ENCODE assay signal across 19 mouse cellular contexts in genomic region chr17:51741126-51741525, GRCm38 (mm10).
DNase-seq lines count a peak whose midpoint lies in the region; ATAC-seq lines count a peak whose summit lies in the region.
"Had no signal": no experiment of that assay in that cellular context is flagged by ENCODE, and none has a peak within 500 bp of the region (broad histone marks: within the 10 kb centered on the region; RNA-seq: fewer than 3 reads in every experiment).

No protein-coding gene starts in this region.

- no peak overlapping the region for H3K27ac ChIP-seq in limb, embryonic 11.5 days (replicated peaks; ENCODE audit: low read depth, low read length)
- no peak overlapping the region for H3K27ac ChIP-seq in limb, embryonic 10.5 days
- H3K27ac ChIP-seq in hindbrain, embryonic 10.5 days, result no peak overlapping the region
- H3K27ac ChIP-seq: embryonic facial prominence, embryonic 10.5 days; embryonic facial prominence, embryonic 12.5 days; forebrain, embryonic 13.5 days; forebrain, embryonic 15.5 days had no signal

- no peak overlapping the region for H3K4me3 ChIP-seq in limb, embryonic 11.5 days (ENCODE audit: low read depth, low read length)
- H3K4me3 ChIP-seq in limb, embryonic 10.5 days, result no peak overlapping the region
- no peak overlapping the region for H3K4me3 ChIP-seq in hindbrain, embryonic 10.5 days
- H3K4me3 ChIP-seq: embryonic facial prominence, embryonic 10.5 days; embryonic facial prominence, embryonic 12.5 days; forebrain, embryonic 13.5 days; forebrain, embryonic 15.5 days had no signal

- H3K9me3 ChIP-seq in limb, embryonic 11.5 days (ENCODE audit: control insufficient read depth, low read length), result no peaks in the 10 kb centered on the region
- no peaks in the 10 kb centered on the region for H3K9me3 ChIP-seq in limb, embryonic 10.5 days (replicated peaks)
- H3K9me3 ChIP-seq in hindbrain, embryonic 10.5 days, result no peaks in the 10 kb centered on the region
- H3K9me3 ChIP-seq: embryonic facial prominence, embryonic 10.5 days; embryonic facial prominence, embryonic 12.5 days; forebrain, embryonic 13.5 days; forebrain, embryonic 15.5 days had no signal

- WGBS in limb, embryonic 11.5 days, result 86% methylated on average over 10 of the region's 10 CpGs
- WGBS in limb, embryonic 10.5 days, result 92% methylated on average over 10 of the region's 10 CpGs
- WGBS in hindbrain, embryonic 10.5 days, result 94% methylated on average over 10 of the region's 10 CpGs

- DNase-seq in limb, embryonic 11.5 days (ENCODE audit: low spot score), result peak; percentile 17
- no peak for DNase-seq in limb, embryonic 10.5 days (ENCODE audit: low spot score)
- no peak for DNase-seq in hindbrain, embryonic 10.5 days (ENCODE audit: low spot score)
- no peak for DNase-seq in lung, adult 18-20 months
- DNase-seq: adrenal gland, adult 2 months; adrenal gland, postnatal 10 days; adrenal gland, postnatal 25 days; cerebellum, adult 11 months; cerebellum, adult 18-20 months; cerebellum, adult 8-10 months; cerebellum, adult 9-11 months; cerebellum, postnatal 14 days; cerebellum, postnatal 36 days had no signal

- H3K27me3 ChIP-seq in limb, embryonic 11.5 days (ENCODE audit: control insufficient read depth, insufficient read depth, low read length), result no peaks in the 10 kb centered on the region
- H3K27me3 ChIP-seq in limb, embryonic 10.5 days (ENCODE audit: low read depth, poor library complexity, severe bottlenecking), result peaks cover 3% of the 10 kb centered on the region; the same call in 1 of the 2 replicates
- H3K27me3 ChIP-seq in hindbrain, embryonic 10.5 days (ENCODE audit: insufficient read depth, poor library complexity, severe bottlenecking), result no peaks in the 10 kb centered on the region
- H3K27me3 ChIP-seq: embryonic facial prominence, embryonic 12.5 days; forebrain, embryonic 13.5 days; forebrain, embryonic 15.5 days had no signal

- no peak overlapping the region for H3K9ac ChIP-seq in limb, embryonic 11.5 days (ENCODE audit: low read length)
- H3K9ac ChIP-seq: embryonic facial prominence, embryonic 12.5 days; forebrain, embryonic 13.5 days; forebrain, embryonic 15.5 days had no signal

- H3K4me1 ChIP-seq in limb, embryonic 11.5 days (ENCODE audit: control insufficient read depth, insufficient read depth, low read length), result peaks cover 7% of the 10 kb centered on the region
- peaks cover 36% of the 10 kb centered on the region for H3K4me1 ChIP-seq in limb, embryonic 10.5 days
- H3K4me1 ChIP-seq in hindbrain, embryonic 10.5 days (replicated peaks), result peaks cover 3% of the 10 kb centered on the region; the same call in 1 of the 2 replicates

- no peaks in the 10 kb centered on the region for H3K36me3 ChIP-seq in limb, embryonic 11.5 days (ENCODE audit: control insufficient read depth, insufficient read depth, low read length)
- peaks cover 18% of the 10 kb centered on the region; the same call in 1 of the 2 replicates for H3K36me3 ChIP-seq in limb, embryonic 10.5 days
- peaks cover 56% of the 10 kb centered on the region for H3K36me3 ChIP-seq in hindbrain, embryonic 10.5 days

- ATAC-seq in limb, embryonic 11.5 days (ENCODE audit: insufficient number of reproducible peaks, low FRiP score, low TSS enrichment, low read depth), result no peak
- peak; percentile 81 for ATAC-seq in granulocyte monocyte progenitor cell, adult 5-6 weeks (replicated peaks; ENCODE audit: poor library complexity, severe bottlenecking)
- peak; percentile 73 for ATAC-seq in megakaryocyte progenitor cell, adult 5-6 weeks (replicated peaks; ENCODE audit: poor library complexity)
- ATAC-seq: forebrain, embryonic 13.5 days; forebrain, embryonic 15.5 days had no signal

- H3K4me2 ChIP-seq in limb, embryonic 11.5 days (ENCODE audit: low read depth, severe bottlenecking), result no peak overlapping the region
- H3K4me2 ChIP-seq: embryonic facial prominence, embryonic 12.5 days; forebrain, embryonic 13.5 days; forebrain, embryonic 15.5 days had no signal
